Mouse (Mus musculus) heart, embryonic 15.5 days (tissue): ENCODE results near the gene Vmn1r196. TPM values are rescaled to one million over a fixed set of nuclear protein-coding genes. Genes with fewer than 3 reads are reported as not detected.
"Not testable (repeated sequence)": the region's sequence is repeated elsewhere in the genome, so short reads cannot be mapped to it uniquely, and the experiment has no call there.

Source experiments
- ATAC-seq: fragments of 200-750 bp; cut with Nextera tagmentation; replicated peaks from 2 replicates; pipeline ENCODE4 v1.8.0; 2017; ENCODE audit warnings: low read depth, moderate TSS enrichment; ENCODE audit not compliant: insufficient number of reproducible peaks, insufficient read depth, low FRiP score
- H3K27ac ChIP-seq: fragments of 300-500 bp; sonication (generic); 2 replicates; pipeline ENCODE4 v1.5.1; 2015; ENCODE audit warnings: mild to moderate bottlenecking, inconsistent platforms
- H3K27me3 ChIP-seq: fragments of 300-500 bp; sonication (generic); 2 replicates; pipeline ENCODE4 v1.6.1; 2015; ENCODE audit warnings: inconsistent platforms
- H3K36me3 ChIP-seq: fragments of 300-500 bp; sonication (generic); 2 replicates; pipeline ENCODE4 v1.6.1; 2015; ENCODE audit warnings: mild to moderate bottlenecking, inconsistent platforms
- H3K4me1 ChIP-seq: fragments of 300-500 bp; sonication (generic); replicated peaks from 2 replicates; pipeline ENCODE4 v1.6.1; 2015; ENCODE audit warnings: inconsistent platforms
- H3K4me2 ChIP-seq: fragments of 300-500 bp; sonication (generic); 2 replicates; pipeline ENCODE4 v1.6.1; 2015; ENCODE audit warnings: inconsistent platforms, mild to moderate bottlenecking, moderate library complexity
- H3K4me3 ChIP-seq: fragments of 300-500 bp; sonication (generic); 2 replicates; pipeline ENCODE4 v1.5.1; 2015; ENCODE audit warnings: mild to moderate bottlenecking, inconsistent platforms
- H3K9ac ChIP-seq: fragments of 300-500 bp; sonication (generic); 2 replicates; pipeline ENCODE4 v1.6.1; 2015; ENCODE audit warnings: mild to moderate bottlenecking, inconsistent platforms
- H3K9me3 ChIP-seq: fragments of 300-500 bp; sonication (generic); replicated peaks from 2 replicates; pipeline ENCODE4 v1.6.1; 2016; ENCODE audit warnings: inconsistent platforms
- WGBS: fragments of 180-500 bp; shearing (Covaris S2); methylation state at CpG from one replicate; pipeline ENCODE4 v1.1.7; 2015; ENCODE audit warnings: mixed read lengths; 5-methylcytosine and 5-hydroxymethylcytosine counted together
- polyA plus RNA-seq: library from polyadenylated mRNA; unstranded; fragments of >200 nt; fragmentation: Nextera tagmentation; extraction: Ambion mirVana; gene quantifications from 2 replicates; pipeline ENCODE4 v1.2.1, GENCODE M21; 2015

Vmn1r196 gene
- not detected in 2 replicates for polyA plus RNA-seq

GRCm38 (mm10) chr13:22289620-22290019 is at the start of gene Vmn1r196:
Vmn1r196 (plus strand) TSS chr13:22289920.
- ATAC-seq = no peak
- Histone ChIP-seq H3K9me3 (no peaks in the 10 kb centered on the region), H3K9ac (no peak within 1 kb of the TSS), H3K4me2 (no peak within 1 kb of the TSS), H3K4me3 (no peak within 1 kb of the TSS), H3K27me3 (no peaks in the 10 kb centered on the region), H3K36me3 (no peaks in the 10 kb centered on the region), H3K4me1 (no peaks in the 10 kb centered on the region), H3K27ac (no peak within 1 kb of the TSS)
- 69% methylated on average over 2 of the region's 2 CpGs for WGBS

GRCm38 (mm10) chr13:22243915-22244314 is 45.8 kb upstream of the Vmn1r196 start, which contains the start of gene Vmn1r194:
Vmn1r194 (plus strand) TSS chr13:22244215.
- Histone ChIP-seq H3K27me3 (no peaks in the 10 kb centered on the region), H3K9ac (no peak within 1 kb of the TSS), H3K36me3 (no peaks in the 10 kb centered on the region), H3K4me1 (no peaks in the 10 kb centered on the region), H3K9me3 (no peaks in the 10 kb centered on the region), H3K4me2 (no peak within 1 kb of the TSS), H3K4me3 (no peak within 1 kb of the TSS), H3K27ac (no peak within 1 kb of the TSS)
- no peak for ATAC-seq
- 34% methylated on average over 1 of the region's 1 CpGs for WGBS

- not testable (repeated sequence) for H3K9me3 ChIP-seq, H3K4me2 ChIP-seq, H3K4me1 ChIP-seq, H3K36me3 ChIP-seq, H3K9ac ChIP-seq, H3K27me3 ChIP-seq, ATAC-seq, H3K27ac ChIP-seq, H3K4me3 ChIP-seq
- 90% methylated on average over 1 of the region's 1 CpGs for WGBS
Measured at GRCm38 (mm10) chr13:22270222-22270621, 19.5 kb upstream of the Vmn1r196 start, which contains the start of gene Vmn1r195. Vmn1r195 (plus strand) TSS chr13:22270522.

- H3K27me3 ChIP-seq = no peaks in the 10 kb centered on the region
- WGBS = 38% methylated on average over 2 of the region's 2 CpGs
- H3K9ac ChIP-seq = no peak overlapping the region
- H3K27ac ChIP-seq = no peak overlapping the region
- no peaks in the 10 kb centered on the region for H3K9me3 ChIP-seq
- no peaks in the 10 kb centered on the region for H3K4me1 ChIP-seq
- no peak overlapping the region for H3K4me2 ChIP-seq
- no peak overlapping the region for H3K4me3 ChIP-seq
- H3K36me3 ChIP-seq = no peaks in the 10 kb centered on the region
- no peak for ATAC-seq
Measured at GRCm38 (mm10) chr13:22271721-22272120, 18.0 kb upstream of the Vmn1r196 start.

- Histone ChIP-seq H3K9ac (no peak overlapping the region), H3K4me3 (no peak overlapping the region), H3K27ac (no peak overlapping the region), H3K27me3 (no peaks in the 10 kb centered on the region), H3K9me3 (no peaks in the 10 kb centered on the region), H3K4me1 (no peaks in the 10 kb centered on the region), H3K36me3 (no peaks in the 10 kb centered on the region), H3K4me2 (no peak overlapping the region)
- no peak for ATAC-seq
- 58% methylated on average over 2 of the region's 2 CpGs for WGBS
Measured at GRCm38 (mm10) chr13:22284578-22284977, 5.1 kb upstream of the Vmn1r196 start.

GRCm38 (mm10) chr13:22308075-22308474 is 18.4 kb downstream of the Vmn1r196 start:
- H3K9me3 ChIP-seq, H3K36me3 ChIP-seq, H3K4me3 ChIP-seq, H3K4me1 ChIP-seq, H3K9ac ChIP-seq, H3K27me3 ChIP-seq, H3K4me2 ChIP-seq, ATAC-seq, H3K27ac ChIP-seq: not testable (repeated sequence)
- 78% methylated on average over 5 of the region's 5 CpGs for WGBS

- Histone ChIP-seq H3K27ac (no peak overlapping the region), H3K4me2 (no peak overlapping the region), H3K27me3 (no peaks in the 10 kb centered on the region), H3K9me3 (no peaks in the 10 kb centered on the region), H3K4me3 (no peak overlapping the region), H3K36me3 (no peaks in the 10 kb centered on the region), H3K4me1 (no peaks in the 10 kb centered on the region), H3K9ac (no peak overlapping the region)
- ATAC-seq = no peak
- WGBS = 73% methylated on average over 2 of the region's 2 CpGs
Measured at GRCm38 (mm10) chr13:22315361-22315760, 25.6 kb downstream of the Vmn1r196 start.

- Histone ChIP-seq H3K4me2 (no peak overlapping the region), H3K4me1 (no peaks in the 10 kb centered on the region), H3K27ac (no peak overlapping the region), H3K36me3 (no peaks in the 10 kb centered on the region), H3K9me3 (no peaks in the 10 kb centered on the region), H3K4me3 (no peak overlapping the region), H3K27me3 (no peaks in the 10 kb centered on the region), H3K9ac (no peak overlapping the region)
- no peak for ATAC-seq
- 78% methylated on average over 2 of the region's 2 CpGs for WGBS
Measured at GRCm38 (mm10) chr13:22317366-22317765, 27.6 kb downstream of the Vmn1r196 start.

GRCm38 (mm10) chr13:22320091-22320490 is 30.4 kb downstream of the Vmn1r196 start:
- H3K9ac ChIP-seq = no peak overlapping the region
- no peaks in the 10 kb centered on the region for H3K4me1 ChIP-seq
- no peaks in the 10 kb centered on the region for H3K36me3 ChIP-seq
- H3K27me3 ChIP-seq = no peaks in the 10 kb centered on the region
- no peak overlapping the region for H3K4me2 ChIP-seq
- ATAC-seq = no peak
- no peak overlapping the region for H3K4me3 ChIP-seq
- no peak overlapping the region for H3K27ac ChIP-seq
- H3K9me3 ChIP-seq = no peaks in the 10 kb centered on the region

- Histone ChIP-seq H3K4me1 (no peaks in the 10 kb centered on the region), H3K4me3 (no peak within 1 kb of the TSS), H3K36me3 (no peaks in the 10 kb centered on the region), H3K27me3 (no peaks in the 10 kb centered on the region), H3K9ac (no peak within 1 kb of the TSS), H3K9me3 (no peaks in the 10 kb centered on the region), H3K27ac (no peak within 1 kb of the TSS), H3K4me2 (no peak within 1 kb of the TSS)
- ATAC-seq = no peak
Measured at GRCm38 (mm10) chr13:22324289-22324688, 34.6 kb downstream of the Vmn1r196 start, which contains the start of gene Vmn1r197. Vmn1r197 (plus strand) TSS chr13:22324589.

GRCm38 (mm10) chr13:22333269-22333668 is 43.5 kb downstream of the Vmn1r196 start:
- 56% methylated on average over 2 of the region's 2 CpGs for WGBS
- no peak overlapping the region for H3K9ac ChIP-seq

GRCm38 (mm10) chr13:22335565-22335964 is 45.8 kb downstream of the Vmn1r196 start:
- Histone ChIP-seq H3K9ac (no peak overlapping the region), H3K4me2 (no peak overlapping the region), H3K27ac (no peak overlapping the region), H3K4me1 (no peaks in the 10 kb centered on the region), H3K27me3 (no peaks in the 10 kb centered on the region), H3K36me3 (no peaks in the 10 kb centered on the region), H3K9me3 (no peaks in the 10 kb centered on the region), H3K4me3 (no peak overlapping the region)
- 82% methylated on average over 1 of the region's 1 CpGs for WGBS
- ATAC-seq = no peak

More at GRCm38 (mm10) chr13:22333269-22333668, 43.5 kb downstream of the Vmn1r196 start:
- Histone ChIP-seq H3K9me3 (no peaks in the 10 kb centered on the region), H3K4me3 (no peak overlapping the region), H3K4me2 (no peak overlapping the region), H3K27me3 (no peaks in the 10 kb centered on the region), H3K36me3 (no peaks in the 10 kb centered on the region), H3K27ac (no peak overlapping the region), H3K4me1 (no peaks in the 10 kb centered on the region)
- ATAC-seq = no peak
